Mouse (Mus musculus) myocyte (in vitro differentiated cells): ENCODE measurements around the gene Wdr90.

Source experiments
- MYOG ChIP-seq, 3 experiments: IDR thresholded peaks; one replicate each; pipeline ENCODE4 v1.6.1; 2011; ENCODE audit warnings: control low read depth in 2 of 3, low read depth in 2 of 3, mild to moderate bottlenecking in 2 of 3; ENCODE audit not compliant: insufficient read length in 2 of 3, control insufficient read depth in 1 of 3, insufficient read depth in 1 of 3
- POLR2A ChIP-seq: IDR thresholded peaks from one replicate; pipeline ENCODE4 v1.6.1; 2011; ENCODE audit warnings: low read depth, mild to moderate bottlenecking, control low read depth, moderate library complexity; ENCODE audit not compliant: insufficient read length

- TF ChIP-seq POLR2A (no peak), MYOG (IDR thresholded peaks at IDR 0.05; ENCODE audit: control insufficient read depth in 1 of 3, insufficient read depth in 1 of 3, insufficient read length in 2 of 3, low read depth in 2 of 3) (no peak)
These were observed 34.3 kb downstream of the Wdr90 start for GRCm38 (mm10) chr17:25827011-25827410.
